Mouse (Mus musculus): ENCODE data around the gene Ebf4. TPM values are rescaled to one million over a fixed set of nuclear protein-coding genes. Genes with fewer than 3 reads are reported as not detected.

The Ebf4 gene
- polyA plus RNA-seq, 1 experiment, result 1.2 TPM

GRCm38 (mm10) chr2:130398091-130398490 lies 103.1 kb downstream of the Ebf4 start:
- peaks cover 18% of the 10 kb centered on the region for H3K27me3 ChIP-seq (ENCODE audit: control insufficient read depth, insufficient read depth, low read length)
- no peak overlapping the region for H3K27ac ChIP-seq (ENCODE audit: insufficient read depth, low read depth, low read length)
- no peak overlapping the region for H3K4me3 ChIP-seq (ENCODE audit: low read depth, low read length)
- 19% methylated on average over 14 of the region's 14 CpGs for WGBS
- no peaks in the 10 kb centered on the region for H3K4me1 ChIP-seq (ENCODE audit: control insufficient read depth, insufficient read depth, insufficient read length, low read length)
- TF ChIP-seq POLR2A (IDR thresholded peaks at IDR 0.05; ENCODE audit: low read depth, low read length), result no peak
- TF ChIP-seq CTCF (IDR thresholded peaks at IDR 0.05; ENCODE audit: extremely low read depth, insufficient read length, insufficient replicate concordance, low read depth, low read length), result no peak
- no peaks in the 10 kb centered on the region for H3K36me3 ChIP-seq (ENCODE audit: control insufficient read depth, insufficient read depth, low read length)

- TF ChIP-seq CTCF (IDR thresholded peaks at IDR 0.05; ENCODE audit: extremely low read depth, insufficient read length, insufficient replicate concordance, low read depth, low read length) (no peak), POLR2A (IDR thresholded peaks at IDR 0.05; ENCODE audit: low read depth, low read length) (no peak)
- no peaks in the 10 kb centered on the region for H3K4me1 ChIP-seq (ENCODE audit: control insufficient read depth, insufficient read depth, insufficient read length, low read length)
- H3K36me3 ChIP-seq (ENCODE audit: control insufficient read depth, insufficient read depth, low read length), result no peaks in the 10 kb centered on the region
- WGBS, result 89% methylated on average over 1 of the region's 1 CpGs
- H3K27me3 ChIP-seq (ENCODE audit: control insufficient read depth, insufficient read depth, low read length), result peaks cover 18% of the 10 kb centered on the region
- H3K4me3 ChIP-seq (ENCODE audit: low read depth, low read length), result no peak overlapping the region
- no peak overlapping the region for H3K27ac ChIP-seq (ENCODE audit: insufficient read depth, low read depth, low read length)
These were observed 105.1 kb downstream of the Ebf4 start for GRCm38 (mm10) chr2:130400046-130400445.

- peaks cover 13% of the 10 kb centered on the region for H3K27me3 ChIP-seq (ENCODE audit: control insufficient read depth, insufficient read depth, low read length)
- WGBS, result 68% methylated on average over 4 of the region's 4 CpGs
- H3K4me1 ChIP-seq (ENCODE audit: control insufficient read depth, insufficient read depth, insufficient read length, low read length), result no peaks in the 10 kb centered on the region
- H3K27ac ChIP-seq (ENCODE audit: insufficient read depth, low read depth, low read length), result no peak overlapping the region
- no peaks in the 10 kb centered on the region for H3K36me3 ChIP-seq (ENCODE audit: control insufficient read depth, insufficient read depth, low read length)
- TF ChIP-seq POLR2A (IDR thresholded peaks at IDR 0.05; ENCODE audit: low read depth, low read length) (no peak), CTCF (IDR thresholded peaks at IDR 0.05; ENCODE audit: extremely low read depth, insufficient read length, insufficient replicate concordance, low read depth, low read length) (no peak)
- no peak overlapping the region for H3K4me3 ChIP-seq (ENCODE audit: low read depth, low read length)
These were observed 106.9 kb downstream of the Ebf4 start for GRCm38 (mm10) chr2:130401891-130402290.

GRCm38 (mm10) chr2:130404939-130405338 lies 110.0 kb downstream of the Ebf4 start, which contains the start of the genes Gm28372 and 1700020A23Rik:
Gm28372 (plus strand) TSS chr2:130405239.
1700020A23Rik (plus strand) TSS chr2:130405259.
- Histone ChIP-seq H3K27ac (ENCODE audit: insufficient read depth, low read depth, low read length) (no peak within 1 kb of the TSS), H3K27me3 (ENCODE audit: control insufficient read depth, insufficient read depth, low read length) (no peaks in the 10 kb centered on the region), H3K36me3 (ENCODE audit: control insufficient read depth, insufficient read depth, low read length) (no peaks in the 10 kb centered on the region), H3K4me1 (ENCODE audit: control insufficient read depth, insufficient read depth, insufficient read length, low read length) (no peaks in the 10 kb centered on the region), H3K4me3 (ENCODE audit: low read depth, low read length) (no peak within 1 kb of the TSS)
- no peak for TF ChIP-seq POLR2A (IDR thresholded peaks at IDR 0.05; ENCODE audit: low read depth, low read length)
- TF ChIP-seq CTCF (IDR thresholded peaks at IDR 0.05; ENCODE audit: extremely low read depth, insufficient read length, insufficient replicate concordance, low read depth, low read length), result no peak
- WGBS, result 84% methylated on average over 1 of the region's 1 CpGs

GRCm38 (mm10) chr2:130406178-130406577 lies 111.2 kb downstream of the Ebf4 start, which contains the start of gene Tmem239:
Tmem239 (plus strand) TSS chr2:130406478.
- H3K27me3 ChIP-seq (ENCODE audit: control insufficient read depth, insufficient read depth, low read length), result no peaks in the 10 kb centered on the region
- TF ChIP-seq CTCF (IDR thresholded peaks at IDR 0.05; ENCODE audit: extremely low read depth, insufficient read length, insufficient replicate concordance, low read depth, low read length), result no peak
- TF ChIP-seq POLR2A (IDR thresholded peaks at IDR 0.05; ENCODE audit: low read depth, low read length), result no peak
- 59% methylated on average over 2 of the region's 2 CpGs for WGBS
- no peak within 1 kb of the TSS for H3K27ac ChIP-seq (ENCODE audit: insufficient read depth, low read depth, low read length)
- H3K4me3 ChIP-seq (ENCODE audit: low read depth, low read length), result no peak within 1 kb of the TSS
- H3K36me3 ChIP-seq (ENCODE audit: control insufficient read depth, insufficient read depth, low read length), result no peaks in the 10 kb centered on the region
- no peaks in the 10 kb centered on the region for H3K4me1 ChIP-seq (ENCODE audit: control insufficient read depth, insufficient read depth, insufficient read length, low read length)

- WGBS, result 32% methylated on average over 6 of the region's 6 CpGs
- Histone ChIP-seq H3K36me3 (ENCODE audit: control insufficient read depth, insufficient read depth, low read length) (no peaks in the 10 kb centered on the region), H3K27me3 (ENCODE audit: control insufficient read depth, insufficient read depth, low read length) (no peaks in the 10 kb centered on the region), H3K4me3 (ENCODE audit: low read depth, low read length) (no peak overlapping the region), H3K4me1 (ENCODE audit: control insufficient read depth, insufficient read depth, insufficient read length, low read length) (no peaks in the 10 kb centered on the region; the same call in 1 of the 2 replicates), H3K27ac (ENCODE audit: insufficient read depth, low read depth, low read length) (no peak overlapping the region)
- TF ChIP-seq POLR2A (IDR thresholded peaks at IDR 0.05; ENCODE audit: low read depth, low read length), result no peak
- no peak for TF ChIP-seq CTCF (IDR thresholded peaks at IDR 0.05; ENCODE audit: extremely low read depth, insufficient read length, insufficient replicate concordance, low read depth, low read length)
These were observed 113.2 kb downstream of the Ebf4 start for GRCm38 (mm10) chr2:130408194-130408593.

GRCm38 (mm10) chr2:130411558-130412495 lies 116.9 kb downstream of the Ebf4 start:
- 34% methylated on average over 16 of the region's 16 CpGs for WGBS
- Histone ChIP-seq H3K36me3 (ENCODE audit: control insufficient read depth, insufficient read depth, low read length) (no peaks in the 10 kb centered on the region), H3K4me3 (ENCODE audit: low read depth, low read length) (no peak overlapping the region), H3K27me3 (ENCODE audit: control insufficient read depth, insufficient read depth, low read length) (no peaks in the 10 kb centered on the region), H3K27ac (ENCODE audit: insufficient read depth, low read depth, low read length) (no peak overlapping the region), H3K4me1 (ENCODE audit: control insufficient read depth, insufficient read depth, insufficient read length, low read length) (no peaks in the 10 kb centered on the region; the same call in 1 of the 2 replicates)
- TF ChIP-seq POLR2A (IDR thresholded peaks at IDR 0.05; ENCODE audit: low read depth, low read length) (no peak), CTCF (IDR thresholded peaks at IDR 0.05; ENCODE audit: extremely low read depth, insufficient read length, insufficient replicate concordance, low read depth, low read length) (peak; percentile 92)
